Mouse (Mus musculus) cerebellum, adult 18-20 months (tissue): ENCODE measurements around the gene Tcte2.
"Not testable (repeated sequence)": the region's sequence is repeated elsewhere in the genome, so short reads cannot be mapped to it uniquely, and the experiment has no call there.

Experiments used
- DNase-seq, 2 experiments: peaks; one replicate each; pipeline ENCODE4 v3.0.0; 2021

Gene Tcte2

GRCm38 (mm10) chr17:13681126-13681525 is 80.5 kb downstream of the Tcte2 start:
- DNase-seq, result peak; percentile 61

- no peak for DNase-seq
Measured at GRCm38 (mm10) chr17:13680318-13680717, 81.3 kb downstream of the Tcte2 start.

GRCm38 (mm10) chr17:13679725-13680124 is 81.9 kb downstream of the Tcte2 start:
- DNase-seq, result no peak

GRCm38 (mm10) chr17:13677225-13678148 is 84.1 kb downstream of the Tcte2 start:
- no peak for DNase-seq

GRCm38 (mm10) chr17:13676099-13676498 is 85.5 kb downstream of the Tcte2 start:
- DNase-seq, result not testable (repeated sequence)

- no peak for DNase-seq
Measured at GRCm38 (mm10) chr17:13675630-13676029, 86.0 kb downstream of the Tcte2 start.

GRCm38 (mm10) chr17:13674695-13675306 is 86.8 kb downstream of the Tcte2 start:
- no peak for DNase-seq

GRCm38 (mm10) chr17:13671732-13672131 is 89.9 kb downstream of the Tcte2 start:
- DNase-seq, result no peak

- no peak for DNase-seq
Measured at GRCm38 (mm10) chr17:13670227-13670626, 91.4 kb downstream of the Tcte2 start.

- DNase-seq, result no peak
Measured at GRCm38 (mm10) chr17:13669206-13669605, 92.4 kb downstream of the Tcte2 start.

GRCm38 (mm10) chr17:13668052-13669015 is 93.3 kb downstream of the Tcte2 start:
- DNase-seq, result no peak

GRCm38 (mm10) chr17:13667006-13667405 is 94.6 kb downstream of the Tcte2 start:
- DNase-seq, result no peak

- no peak for DNase-seq
Measured at GRCm38 (mm10) chr17:13665731-13666130, 95.9 kb downstream of the Tcte2 start.

GRCm38 (mm10) chr17:13663386-13664166 is 98.0 kb downstream of the Tcte2 start:
- no peak for DNase-seq
